Mouse (Mus musculus) kidney, adult 2 months (tissue): ENCODE measurements around the gene Ccdc63.

Source experiments
- CTCF ChIP-seq: fragments of 200-500 bp; conservative IDR thresholded peaks from 2 replicates; pipeline ENCODE4 v1.5.1; 2011; ENCODE audit warnings: low read depth, mild to moderate bottlenecking, control low read depth, low read length, moderate library complexity, mixed read lengths; ENCODE audit not compliant: insufficient read depth, insufficient read length
- POLR2A ChIP-seq: fragments of 200-500 bp; IDR thresholded peaks from one replicate; pipeline ENCODE4 v1.6.1; 2011; ENCODE audit warnings: low read depth, low read length, control low read depth

- no peak for TF ChIP-seq CTCF
- no peak for TF ChIP-seq POLR2A
Observed at GRCm38 (mm10) chr5:122146056-122146580, 5.5 kb upstream of the Ccdc63 start.
